Mouse (Mus musculus): ENCODE data around the gene Ccdc148. TPM values are rescaled to one million over a fixed set of nuclear protein-coding genes. Genes with fewer than 3 reads are reported as not detected.

Gene Ccdc148
- polyA plus RNA-seq, 1 experiment from 2014 or later = 1.2 TPM

GRCm38 (mm10) chr2:58941361-58941760 lies 219.1 kb downstream of the Ccdc148 start:
- H3K4me3 ChIP-seq = no peak overlapping the region
- WGBS = 83% methylated on average over 4 of the region's 4 CpGs
- H3K4me1 ChIP-seq (replicated peaks) = no peaks in the 10 kb centered on the region
- H3K27ac ChIP-seq = no peak overlapping the region
- H3K27me3 ChIP-seq (ENCODE audit: insufficient read depth, poor library complexity, severe bottlenecking) = no peaks in the 10 kb centered on the region
- H3K9me3 ChIP-seq = no peaks in the 10 kb centered on the region
- H3K36me3 ChIP-seq = no peaks in the 10 kb centered on the region
- DNase-seq (ENCODE audit: low spot score) = no peak

- H3K27me3 ChIP-seq (ENCODE audit: insufficient read depth, poor library complexity, severe bottlenecking) = no peaks in the 10 kb centered on the region
- no peak overlapping the region for H3K27ac ChIP-seq
- WGBS = 95% methylated on average over 2 of the region's 2 CpGs
Observed at GRCm38 (mm10) chr2:58925551-58925950, 234.9 kb downstream of the Ccdc148 start.

GRCm38 (mm10) chr2:58918351-58918750 lies 242.1 kb downstream of the Ccdc148 start:
- Histone ChIP-seq H3K27ac (no peak overlapping the region), H3K4me1 (replicated peaks) (no peaks in the 10 kb centered on the region), H3K27me3 (ENCODE audit: insufficient read depth, poor library complexity, severe bottlenecking) (no peaks in the 10 kb centered on the region), H3K4me3 (no peak overlapping the region), H3K9me3 (no peaks in the 10 kb centered on the region), H3K36me3 (no peaks in the 10 kb centered on the region)
- WGBS = 47% methylated on average over 4 of the region's 4 CpGs
- DNase-seq (ENCODE audit: low spot score) = no peak

More at GRCm38 (mm10) chr2:58925551-58925950, 234.9 kb downstream of the Ccdc148 start:
- Histone ChIP-seq H3K36me3 (no peaks in the 10 kb centered on the region), H3K4me3 (no peak overlapping the region), H3K9me3 (no peaks in the 10 kb centered on the region), H3K4me1 (replicated peaks) (no peaks in the 10 kb centered on the region)
- no peak for DNase-seq (ENCODE audit: low spot score)

- WGBS = 90% methylated on average over 9 of the region's 9 CpGs
Observed at GRCm38 (mm10) chr2:58912339-58912738, 248.1 kb downstream of the Ccdc148 start.

GRCm38 (mm10) chr2:58906814-58907516 lies 253.5 kb downstream of the Ccdc148 start:
- DNase-seq (ENCODE audit: low spot score) = peak; percentile 9
- H3K9me3 ChIP-seq = no peaks in the 10 kb centered on the region
- 37% methylated on average over 14 of the region's 14 CpGs for WGBS
- peaks cover 46% of the 10 kb centered on the region for H3K27me3 ChIP-seq (ENCODE audit: insufficient read depth, poor library complexity, severe bottlenecking)
- H3K4me1 ChIP-seq (replicated peaks) = peaks cover 11% of the 10 kb centered on the region
- H3K27ac ChIP-seq = no peak overlapping the region
- no peak overlapping the region for H3K4me3 ChIP-seq
- H3K36me3 ChIP-seq = no peaks in the 10 kb centered on the region

More at GRCm38 (mm10) chr2:58912339-58912738, 248.1 kb downstream of the Ccdc148 start:
- H3K36me3 ChIP-seq = no peaks in the 10 kb centered on the region
- H3K9me3 ChIP-seq = 0 out of 2 replicates have a peak, but pooled peaks cover 6% of the 10 kb centered on the region
- no peak for DNase-seq (ENCODE audit: low spot score)
- H3K4me3 ChIP-seq = no peak overlapping the region
- no peak overlapping the region for H3K27ac ChIP-seq
- H3K4me1 ChIP-seq (replicated peaks) = no peaks in the 10 kb centered on the region
- H3K27me3 ChIP-seq (ENCODE audit: insufficient read depth, poor library complexity, severe bottlenecking) = peaks cover 30% of the 10 kb centered on the region

- Histone ChIP-seq H3K4me3 (no peak overlapping the region), H3K27ac (no peak overlapping the region), H3K4me1 (replicated peaks) (peaks cover 11% of the 10 kb centered on the region), H3K36me3 (no peaks in the 10 kb centered on the region), H3K9me3 (no peaks in the 10 kb centered on the region), H3K27me3 (ENCODE audit: insufficient read depth, poor library complexity, severe bottlenecking) (peaks cover 37% of the 10 kb centered on the region)
- DNase-seq (ENCODE audit: low spot score) = no peak
- WGBS = 69% methylated on average over 4 of the region's 4 CpGs
Observed at GRCm38 (mm10) chr2:58905057-58905456, 255.4 kb downstream of the Ccdc148 start.

GRCm38 (mm10) chr2:58879876-58880275 lies 280.6 kb downstream of the Ccdc148 start:
- no peak for DNase-seq (ENCODE audit: low spot score)
- 39% methylated on average over 3 of the region's 3 CpGs for WGBS
- Histone ChIP-seq H3K4me1 (replicated peaks) (peaks cover 2% of the 10 kb centered on the region; the same call in 1 of the 2 replicates), H3K4me3 (no peak overlapping the region), H3K27ac (no peak overlapping the region), H3K27me3 (ENCODE audit: insufficient read depth, poor library complexity, severe bottlenecking) (no peaks in the 10 kb centered on the region), H3K9me3 (no peaks in the 10 kb centered on the region), H3K36me3 (no peaks in the 10 kb centered on the region)

GRCm38 (mm10) chr2:58859134-58859533 lies 301.3 kb downstream of the Ccdc148 start, which contains the start of gene Gm11099:
Gene Gm11099, plus strand, starts transcription at chr2:58859434.
- H3K9me3 ChIP-seq = no peaks in the 10 kb centered on the region
- H3K4me1 ChIP-seq (replicated peaks) = no peaks in the 10 kb centered on the region
- WGBS = 85% methylated on average over 5 of the region's 5 CpGs
- DNase-seq (ENCODE audit: low spot score) = no peak
- no peaks in the 10 kb centered on the region for H3K27me3 ChIP-seq (ENCODE audit: insufficient read depth, poor library complexity, severe bottlenecking)
- no peak within 1 kb of the TSS for H3K4me3 ChIP-seq
- H3K36me3 ChIP-seq = no peaks in the 10 kb centered on the region
- H3K27ac ChIP-seq = no peak within 1 kb of the TSS

GRCm38 (mm10) chr2:58844499-58844898 lies 316.0 kb downstream of the Ccdc148 start:
- 43% methylated on average over 10 of the region's 10 CpGs for WGBS

GRCm38 (mm10) chr2:58842443-58842842 lies 318.0 kb downstream of the Ccdc148 start:
- no peak overlapping the region for H3K27ac ChIP-seq
- no peak for DNase-seq (ENCODE audit: low spot score)
- 93% methylated on average over 4 of the region's 4 CpGs for WGBS
- peaks cover 4% of the 10 kb centered on the region; the same call in 1 of the 2 replicates for H3K9me3 ChIP-seq
- H3K4me1 ChIP-seq (replicated peaks) = peaks cover 7% of the 10 kb centered on the region
- H3K27me3 ChIP-seq (ENCODE audit: insufficient read depth, poor library complexity, severe bottlenecking) = no peaks in the 10 kb centered on the region
- H3K36me3 ChIP-seq = no peaks in the 10 kb centered on the region
- no peak overlapping the region for H3K4me3 ChIP-seq

More at GRCm38 (mm10) chr2:58844499-58844898, 316.0 kb downstream of the Ccdc148 start:
- H3K9me3 ChIP-seq = peaks cover 4% of the 10 kb centered on the region; the same call in 1 of the 2 replicates
- H3K27me3 ChIP-seq (ENCODE audit: insufficient read depth, poor library complexity, severe bottlenecking) = no peaks in the 10 kb centered on the region
- no peak for DNase-seq (ENCODE audit: low spot score)
- no peak overlapping the region for H3K4me3 ChIP-seq
- no peaks in the 10 kb centered on the region for H3K36me3 ChIP-seq
- no peak overlapping the region for H3K27ac ChIP-seq
- no peaks in the 10 kb centered on the region; the same call in 1 of the 2 replicates for H3K4me1 ChIP-seq (replicated peaks)

- DNase-seq (ENCODE audit: low spot score) = no peak
- Histone ChIP-seq H3K4me1 (replicated peaks) (peaks cover 7% of the 10 kb centered on the region), H3K27ac (no peak overlapping the region), H3K27me3 (ENCODE audit: insufficient read depth, poor library complexity, severe bottlenecking) (no peaks in the 10 kb centered on the region), H3K4me3 (no peak overlapping the region), H3K36me3 (no peaks in the 10 kb centered on the region), H3K9me3 (peaks cover 4% of the 10 kb centered on the region; the same call in 1 of the 2 replicates)
- 81% methylated on average over 3 of the region's 3 CpGs for WGBS
Observed at GRCm38 (mm10) chr2:58841021-58841420, 319.5 kb downstream of the Ccdc148 start.

GRCm38 (mm10) chr2:58832253-58832980 lies 328.1 kb downstream of the Ccdc148 start:
- WGBS = 92% methylated on average over 20 of the region's 20 CpGs
- Histone ChIP-seq H3K9me3 (0 out of 2 replicates have a peak, but pooled peaks cover 2% of the 10 kb centered on the region), H3K4me3 (no peak overlapping the region), H3K4me1 (replicated peaks) (peaks cover 6% of the 10 kb centered on the region; the same call in 1 of the 2 replicates), H3K27me3 (ENCODE audit: insufficient read depth, poor library complexity, severe bottlenecking) (no peaks in the 10 kb centered on the region), H3K27ac (no peak overlapping the region), H3K36me3 (no peaks in the 10 kb centered on the region)
- no peak for DNase-seq (ENCODE audit: low spot score)

All from hindbrain, embryonic 10.5 days (tissue).